Mouse (Mus musculus) testis, adult 2 months (tissue): Measurements from ENCODE around the gene Tia1. TPM values are rescaled to one million over a fixed set of nuclear protein-coding genes. Genes with fewer than 3 reads are reported as not detected.

Experiments
- H3K27ac ChIP-seq: fragments of 200-500 bp; 2 replicates; pipeline ENCODE4 v1.5.1; 2012; ENCODE audit warnings: low read depth, low read length; ENCODE audit not compliant: control insufficient read depth, insufficient read depth
- H3K27me3 ChIP-seq: fragments of 200-500 bp; 2 replicates; pipeline ENCODE4 v1.6.1; 2012; ENCODE audit warnings: mild to moderate bottlenecking, low read length, moderate library complexity; ENCODE audit not compliant: control insufficient read depth, insufficient read depth
- H3K36me3 ChIP-seq: fragments of 200-500 bp; 2 replicates; pipeline ENCODE4 v1.6.1; 2012; ENCODE audit warnings: mild to moderate bottlenecking, low read length; ENCODE audit not compliant: control insufficient read depth, insufficient read depth
- H3K4me1 ChIP-seq: fragments of 200-500 bp; 2 replicates; pipeline ENCODE4 v1.6.1; 2012; ENCODE audit warnings: low read length; ENCODE audit not compliant: control insufficient read depth, insufficient read depth
- H3K4me3 ChIP-seq: fragments of 200-500 bp; 2 replicates; pipeline ENCODE4 v1.5.1; 2012; ENCODE audit warnings: low read depth, mild to moderate bottlenecking, low read length, moderate library complexity, mixed read lengths; ENCODE audit not compliant: control insufficient read depth
- CTCF ChIP-seq: fragments of 200-500 bp; IDR thresholded peaks from 2 replicates; pipeline ENCODE4 v1.5.1; 2012; ENCODE audit warnings: low read depth, mild to moderate bottlenecking, inconsistent platforms, low read length, moderate library complexity; ENCODE audit not compliant: control insufficient read depth, insufficient read depth, insufficient replicate concordance
- POLR2A ChIP-seq: fragments of 200-500 bp; IDR thresholded peaks from 2 replicates; pipeline ENCODE4 v1.6.1; 2012; ENCODE audit warnings: low read depth, mild to moderate bottlenecking, inconsistent platforms, low read length, moderate library complexity; ENCODE audit not compliant: control insufficient read depth
- polyA plus RNA-seq: library from polyadenylated mRNA; depleted of rRNA; stranded (reverse); fragments of >200 nt; gene quantifications from 2 replicates; pipeline ENCODE4 v1.2.3, GENCODE M21; 2012

Tia1 gene
- polyA plus RNA-seq, 1 experiment, result 9.7 TPM

GRCm38 (mm10) chr6:86366125-86366852, 37.7 kb upstream of the Tia1 start:
- Histone ChIP-seq H3K27ac (peak overlapping the region; percentile 70), H3K27me3 (no peaks in the 10 kb centered on the region), H3K4me3 (peak overlapping the region; percentile 82), H3K4me1 (peaks cover 18% of the 10 kb centered on the region), H3K36me3 (no peaks in the 10 kb centered on the region)
- TF ChIP-seq POLR2A, result 0 out of 2 replicates have a peak, but pooled peaks have one; percentile 28
- TF ChIP-seq CTCF, result no peak

GRCm38 (mm10) chr6:86366853-86367249, 37.2 kb upstream of the Tia1 start:
- no peaks in the 10 kb centered on the region for H3K27me3 ChIP-seq
- H3K4me3 ChIP-seq, result no peak overlapping the region
- peaks cover 18% of the 10 kb centered on the region for H3K4me1 ChIP-seq
- no peak overlapping the region for H3K27ac ChIP-seq
- H3K36me3 ChIP-seq, result no peaks in the 10 kb centered on the region
- TF ChIP-seq POLR2A (no peak), CTCF (no peak)

- TF ChIP-seq POLR2A (no peak), CTCF (no peak)
- Histone ChIP-seq H3K4me1 (peaks cover 20% of the 10 kb centered on the region), H3K27me3 (no peaks in the 10 kb centered on the region), H3K36me3 (no peaks in the 10 kb centered on the region), H3K4me3 (no peak overlapping the region), H3K27ac (no peak overlapping the region)
These were observed 35.5 kb upstream of the Tia1 start for GRCm38 (mm10) chr6:86368479-86368878.

GRCm38 (mm10) chr6:86370093-86370713, 33.8 kb upstream of the Tia1 start:
- no peak overlapping the region for H3K27ac ChIP-seq
- TF ChIP-seq CTCF (no peak), POLR2A (no peak)
- peaks cover 14% of the 10 kb centered on the region for H3K4me1 ChIP-seq
- H3K4me3 ChIP-seq, result peak overlapping the region; percentile 98
- no peaks in the 10 kb centered on the region for H3K36me3 ChIP-seq
- no peaks in the 10 kb centered on the region for H3K27me3 ChIP-seq

- H3K27ac ChIP-seq, result peak within 1 kb of the TSS; percentile 92
- no peaks in the 10 kb centered on the region for H3K27me3 ChIP-seq
- H3K36me3 ChIP-seq, result no peaks in the 10 kb centered on the region
- H3K4me1 ChIP-seq, result peaks cover 14% of the 10 kb centered on the region
- H3K4me3 ChIP-seq, result peak within 1 kb of the TSS; percentile 98
- TF ChIP-seq CTCF, result no peak
- TF ChIP-seq POLR2A, result 0 out of 2 replicates have a peak, but pooled peaks have one; percentile 15
These were observed 33.2 kb upstream of the Tia1 start, which contains the start of gene Snrpg for GRCm38 (mm10) chr6:86370764-86371339. Snrpg (plus strand) TSS chr6:86371304.

GRCm38 (mm10) chr6:86371340-86371911, 32.6 kb upstream of the Tia1 start:
- TF ChIP-seq POLR2A, result peak; percentile 98
- no peak for TF ChIP-seq CTCF
- Histone ChIP-seq H3K4me3 (peak overlapping the region; percentile 98), H3K27me3 (no peaks in the 10 kb centered on the region), H3K27ac (peak overlapping the region; percentile 92), H3K4me1 (peaks cover 10% of the 10 kb centered on the region), H3K36me3 (peaks cover 2% of the 10 kb centered on the region; the same call in 1 of the 2 replicates)

- H3K27ac ChIP-seq, result peak overlapping the region; percentile 92
- no peaks in the 10 kb centered on the region for H3K27me3 ChIP-seq
- peaks cover 2% of the 10 kb centered on the region; the same call in 1 of the 2 replicates for H3K36me3 ChIP-seq
These were observed 32.0 kb upstream of the Tia1 start for GRCm38 (mm10) chr6:86371950-86372516.

More at GRCm38 (mm10) chr6:86371950-86372516, 32.0 kb upstream of the Tia1 start:
- Histone ChIP-seq H3K4me3 (peak overlapping the region; percentile 98), H3K4me1 (peaks cover 7% of the 10 kb centered on the region)
- TF ChIP-seq POLR2A, result no peak
- TF ChIP-seq CTCF, result no peak
